Mouse (Mus musculus) lung, embryonic 14.5 days (tissue): Measurements from ENCODE around the gene Dbil5. TPM values are rescaled to one million over a fixed set of nuclear protein-coding genes. Genes with fewer than 3 reads are reported as not detected.

ENCODE experiments used
- ATAC-seq: fragments of 200-750 bp; cut with Nextera tagmentation; 2 replicates; pipeline ENCODE4 v1.8.0; 2017; ENCODE audit warnings: mild to moderate bottlenecking, moderate TSS enrichment, moderate library complexity; ENCODE audit not compliant: insufficient read depth
- DNase-seq: peaks from one replicate; pipeline ENCODE4 v3.0.0-alpha.2; 2015
- H3K27ac ChIP-seq: fragments of 300-500 bp; sonication (generic); 2 replicates; pipeline ENCODE4 v1.5.1; 2014; ENCODE audit warnings: low read depth, mild to moderate bottlenecking, moderate library complexity
- H3K27me3 ChIP-seq: fragments of 300-500 bp; sonication (generic); 2 replicates; pipeline ENCODE4 v1.6.1; 2014; ENCODE audit warnings: low read length, control low read depth; ENCODE audit not compliant: insufficient read depth
- H3K36me3 ChIP-seq: fragments of 300-500 bp; sonication (generic); 2 replicates; pipeline ENCODE4 v1.6.1; 2014; ENCODE audit warnings: control low read depth; ENCODE audit not compliant: insufficient read depth
- H3K4me1 ChIP-seq: fragments of 300-500 bp; sonication (generic); 2 replicates; pipeline ENCODE4 v1.6.1; 2014; ENCODE audit warnings: antibody characterized with exemption, control low read depth; ENCODE audit not compliant: insufficient read depth
- H3K4me2 ChIP-seq: fragments of 300-500 bp; sonication (generic); 2 replicates; pipeline ENCODE4 v1.6.1; 2014; ENCODE audit warnings: mild to moderate bottlenecking
- H3K4me3 ChIP-seq: fragments of 300-500 bp; sonication (generic); 2 replicates; pipeline ENCODE4 v1.5.1; 2014; ENCODE audit warnings: low read depth, low read length
- H3K9ac ChIP-seq: fragments of 300-500 bp; sonication (generic); 2 replicates; pipeline ENCODE4 v1.6.1; 2014
- H3K9me3 ChIP-seq: fragments of 300-500 bp; sonication (generic); 2 replicates; pipeline ENCODE4 v1.6.1; 2016; ENCODE audit warnings: low read depth, low read length, control low read depth
- CTCF ChIP-seq: IDR thresholded peaks from 2 replicates; pipeline ENCODE4 v1.5.1; 2016; ENCODE audit warnings: antibody characterized with exemption, low read depth
- WGBS: fragments of 180-500 bp; shearing (Covaris S2); extraction: QIAGEN DNeasy Blood & Tissue Kit; methylation state at CpG from one replicate; pipeline ENCODE4 v1.1.7; 2014; 5-methylcytosine and 5-hydroxymethylcytosine counted together
- polyA plus RNA-seq: library from polyadenylated mRNA; unstranded; fragments of >200 nt; fragmentation: Nextera tagmentation; extraction: Ambion mirVana; gene quantifications from 2 replicates; pipeline ENCODE4 v1.2.1, GENCODE M21; 2014

Dbil5 gene
- polyA plus RNA-seq, 1 experiment from 2014 or later, result 1.6 TPM

- no peak for DNase-seq
- no peaks in the 10 kb centered on the region for H3K9me3 ChIP-seq
- 73% methylated on average over 10 of the region's 10 CpGs for WGBS
These were observed 43.0 kb downstream of the Dbil5 start for GRCm38 (mm10) chr11:76260208-76261050.

GRCm38 (mm10) chr11:76261224-76261623 is 43.8 kb downstream of the Dbil5 start:
- no peaks in the 10 kb centered on the region for H3K9me3 ChIP-seq
- H3K4me2 ChIP-seq, result no peak overlapping the region
- TF ChIP-seq CTCF, result no peak
- H3K36me3 ChIP-seq, result peaks cover 20% of the 10 kb centered on the region; the same call in 1 of the 2 replicates
- ATAC-seq (no peak), DNase-seq (no peak)
- H3K9ac ChIP-seq, result no peak overlapping the region
- no peak overlapping the region for H3K4me3 ChIP-seq
- H3K27me3 ChIP-seq, result no peaks in the 10 kb centered on the region
- no peaks in the 10 kb centered on the region for H3K4me1 ChIP-seq
- H3K27ac ChIP-seq, result no peak overlapping the region
- 79% methylated on average over 12 of the region's 12 CpGs for WGBS

More at GRCm38 (mm10) chr11:76260208-76261050, 43.0 kb downstream of the Dbil5 start:
- no peak for TF ChIP-seq CTCF
- H3K4me3 ChIP-seq, result no peak overlapping the region
- no peak for ATAC-seq
- H3K36me3 ChIP-seq, result peaks cover 20% of the 10 kb centered on the region; the same call in 1 of the 2 replicates
- no peak overlapping the region for H3K4me2 ChIP-seq
- no peak overlapping the region for H3K9ac ChIP-seq
- no peaks in the 10 kb centered on the region for H3K4me1 ChIP-seq
- H3K27me3 ChIP-seq, result no peaks in the 10 kb centered on the region
- H3K27ac ChIP-seq, result no peak overlapping the region

GRCm38 (mm10) chr11:76262611-76263351 is 45.4 kb downstream of the Dbil5 start:
- DNase-seq (no peak), ATAC-seq (no peak)
- no peak overlapping the region for H3K27ac ChIP-seq
- no peaks in the 10 kb centered on the region for H3K9me3 ChIP-seq
- WGBS, result 24% methylated on average over 19 of the region's 19 CpGs
- no peaks in the 10 kb centered on the region for H3K27me3 ChIP-seq
- no peaks in the 10 kb centered on the region for H3K4me1 ChIP-seq
- no peak overlapping the region for H3K4me3 ChIP-seq
- H3K4me2 ChIP-seq, result no peak overlapping the region
- H3K9ac ChIP-seq, result no peak overlapping the region
- TF ChIP-seq CTCF, result no peak
- 0 out of 2 replicates have a peak, but pooled peaks cover 17% of the 10 kb centered on the region for H3K36me3 ChIP-seq

GRCm38 (mm10) chr11:76267550-76267949 is 50.1 kb downstream of the Dbil5 start:
- Histone ChIP-seq H3K9me3 (no peaks in the 10 kb centered on the region), H3K27me3 (no peaks in the 10 kb centered on the region), H3K4me1 (no peaks in the 10 kb centered on the region), H3K4me3 (no peak overlapping the region), H3K9ac (no peak overlapping the region), H3K4me2 (no peak overlapping the region), H3K36me3 (peaks cover 11% of the 10 kb centered on the region), H3K27ac (no peak overlapping the region)
- ATAC-seq, result no peak
- DNase-seq, result no peak
- WGBS, result 61% methylated on average over 7 of the region's 7 CpGs
- TF ChIP-seq CTCF, result no peak

GRCm38 (mm10) chr11:76268001-76268459 is 50.6 kb downstream of the Dbil5 start:
- DNase-seq (no peak), ATAC-seq (no peak)
- 58% methylated on average over 5 of the region's 5 CpGs for WGBS
- TF ChIP-seq CTCF, result no peak
- Histone ChIP-seq H3K27ac (no peak overlapping the region), H3K4me2 (no peak overlapping the region), H3K9me3 (no peaks in the 10 kb centered on the region), H3K4me3 (no peak overlapping the region), H3K27me3 (no peaks in the 10 kb centered on the region), H3K4me1 (no peaks in the 10 kb centered on the region), H3K36me3 (peaks cover 11% of the 10 kb centered on the region), H3K9ac (no peak overlapping the region)

Other genes with a start within 250 kb of the Dbil5 start
- gene 1700016K19Rik, start 217.7 kb upstream of the Dbil5 start, polyA plus RNA-seq, result 1.6 and 2.2 TPM in 2 replicates
- gene Rflnb, start 189.8 kb upstream of the Dbil5 start, polyA plus RNA-seq, result 47.6 and 51.0 TPM in 2 replicates
- 34.5 and 35.6 TPM in 2 replicates for gene Vps53, start 38.0 kb upstream of the Dbil5 start, polyA plus RNA-seq
- 38.3 and 39.8 TPM in 2 replicates for gene Fam57a, start 37.9 kb upstream of the Dbil5 start, polyA plus RNA-seq
- gene Gemin4, start 56 bp downstream of the Dbil5 start, polyA plus RNA-seq, result 45.6 and 45.8 TPM in 2 replicates
- gene Mrm3, start 26.1 kb downstream of the Dbil5 start, polyA plus RNA-seq, result 21.7 and 24.3 TPM in 2 replicates
- gene Glod4, start 26.1 kb downstream of the Dbil5 start, polyA plus RNA-seq, result 131 and 152 TPM in 2 replicates
- 29.8 and 31.5 TPM in 2 replicates for gene Nxn, start 181.5 kb downstream of the Dbil5 start, polyA plus RNA-seq
- 120 and 127 TPM in 2 replicates for gene Timm22, start 189.3 kb downstream of the Dbil5 start, polyA plus RNA-seq